Mouse (Mus musculus): ENCODE measurements around the gene Pkm. TPM values are rescaled to one million over a fixed set of nuclear protein-coding genes. Genes with fewer than 3 reads are reported as not detected.

Pkm gene
- polyA plus RNA-seq, 1 experiment, result 904 TPM

DNA sequence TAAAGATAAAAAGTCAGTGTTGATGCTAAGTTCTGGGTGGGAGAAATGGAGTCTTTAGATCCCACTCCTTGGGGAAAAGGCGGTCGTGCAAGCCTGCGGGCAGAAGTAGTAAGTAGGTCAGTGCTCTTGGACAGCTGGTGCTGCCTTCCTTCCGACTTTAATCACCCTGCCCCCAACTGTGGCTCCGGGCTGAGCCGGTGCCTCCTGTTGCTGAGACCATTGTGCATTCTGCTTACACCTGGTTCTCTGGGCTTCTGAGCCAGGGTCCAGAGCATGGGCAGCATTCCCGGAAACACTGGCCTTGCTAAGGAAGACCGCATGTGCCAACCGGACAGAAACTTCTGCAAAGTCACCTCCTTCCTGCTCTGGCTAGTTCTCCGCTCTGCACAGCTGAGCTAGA is 4.3 kb downstream of the Pkm start:
- TF ChIP-seq GATA1 (IDR thresholded peaks at IDR 0.05; ENCODE audit: low read length), result no peak

DNA sequence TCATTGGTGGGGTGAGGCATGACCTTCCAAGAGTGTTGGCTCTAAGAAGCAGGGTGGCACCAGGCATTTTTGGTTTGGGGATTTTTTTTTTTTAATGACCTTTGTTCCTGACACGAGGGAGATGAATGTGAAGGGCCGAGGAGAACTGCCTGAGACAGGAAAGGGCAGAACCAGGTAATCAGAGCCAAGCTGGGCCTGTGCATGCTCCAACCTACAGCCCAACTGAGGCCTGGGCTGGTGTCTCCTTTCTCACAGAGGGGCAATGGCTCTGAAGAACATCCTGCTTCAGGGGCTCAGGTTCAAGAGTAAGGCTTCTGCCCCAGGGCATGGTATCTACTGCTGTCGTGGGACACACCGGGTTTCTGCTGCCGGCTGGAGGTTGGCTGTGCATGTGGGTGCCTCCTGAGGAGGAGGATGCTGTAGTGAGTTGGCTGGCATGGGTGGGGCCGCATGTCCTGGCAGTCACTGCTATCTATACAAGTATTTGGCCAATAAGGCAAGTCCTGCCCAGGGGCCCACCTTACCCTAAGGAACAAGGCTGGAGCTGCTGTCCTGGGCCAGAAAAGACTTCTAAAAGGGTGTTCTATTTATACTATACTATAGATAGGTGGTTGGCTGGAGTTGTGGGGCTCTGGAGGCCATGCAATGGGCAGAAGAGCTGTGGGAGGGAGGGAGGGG is 5.3 kb downstream of the Pkm start:
- no peak for TF ChIP-seq GATA1 (IDR thresholded peaks at IDR 0.05; ENCODE audit: low read length)

DNA sequence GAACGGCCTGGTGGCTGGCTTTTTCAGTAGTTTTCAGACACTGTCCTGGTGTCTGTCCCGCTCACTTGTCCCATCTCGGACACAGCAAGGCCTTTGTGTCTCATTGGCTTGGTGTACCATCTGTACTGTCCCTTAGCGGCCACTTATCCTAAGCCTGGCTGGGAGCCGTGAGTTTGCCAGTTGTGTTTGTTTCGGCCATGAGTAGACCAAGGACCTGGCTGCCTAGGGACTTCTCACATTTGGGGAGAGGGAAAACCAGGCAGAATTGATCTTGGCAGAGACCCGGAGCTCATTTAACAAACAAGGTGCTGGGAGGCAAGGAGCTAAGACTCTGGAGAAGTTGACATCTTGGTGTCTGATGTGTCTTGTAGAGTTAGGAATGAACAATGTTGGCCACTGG is 7.1 kb downstream of the Pkm start:
- TF ChIP-seq GATA1 (IDR thresholded peaks at IDR 0.05; ENCODE audit: low read length), result no peak

DNA sequence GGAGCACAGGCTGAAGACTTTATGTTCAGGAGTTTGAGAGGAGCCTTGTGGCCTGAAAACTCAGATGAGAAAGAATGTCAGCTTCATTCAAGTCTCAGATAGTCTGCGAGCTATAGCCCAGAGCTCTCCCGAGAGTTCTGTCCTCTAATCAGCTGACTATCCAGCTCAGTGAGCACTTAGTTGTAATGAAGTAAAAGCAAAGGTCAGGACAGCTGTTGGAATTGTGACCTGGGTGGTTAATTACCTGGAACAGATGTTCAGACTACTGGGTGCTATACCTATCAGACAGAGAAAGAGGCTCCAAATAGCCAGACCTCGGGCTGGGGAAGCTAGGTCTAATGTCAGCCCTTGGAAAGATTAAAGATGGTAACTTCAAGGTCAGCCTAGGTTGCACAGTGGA is 7.8 kb downstream of the Pkm start:
- TF ChIP-seq GATA1 (IDR thresholded peaks at IDR 0.05; ENCODE audit: low read length), result no peak

DNA sequence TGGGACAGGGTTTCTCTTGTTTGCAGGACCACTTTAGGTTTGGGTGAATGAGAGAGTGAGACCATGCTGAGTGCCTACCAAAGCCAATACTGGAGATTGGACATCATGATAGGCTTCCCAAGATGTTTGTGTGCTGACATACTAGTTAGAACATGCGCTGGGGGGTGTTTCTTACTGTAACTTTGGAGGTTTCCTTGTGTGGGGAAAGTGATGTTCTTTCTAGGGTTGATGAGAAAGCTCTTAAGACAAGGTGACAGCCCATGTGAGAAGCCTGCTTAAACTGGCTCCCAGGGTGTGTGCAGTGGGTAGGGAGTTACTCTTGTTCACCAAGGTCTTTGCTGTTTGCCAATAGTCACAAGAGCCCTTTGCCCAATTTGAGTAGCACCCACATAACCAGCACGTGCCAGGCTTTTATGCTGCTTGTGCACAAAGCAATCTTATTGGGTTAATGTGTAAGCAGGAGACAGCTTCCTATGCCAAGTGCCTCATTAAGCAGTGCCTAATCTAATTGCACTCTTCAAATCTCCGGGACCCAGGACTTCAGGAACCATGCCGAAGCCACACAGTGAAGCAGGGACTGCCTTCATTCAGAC is 8.6 kb downstream of the Pkm start:
- TF ChIP-seq GATA1 (IDR thresholded peaks at IDR 0.05; ENCODE audit: low read length), result no peak

DNA sequence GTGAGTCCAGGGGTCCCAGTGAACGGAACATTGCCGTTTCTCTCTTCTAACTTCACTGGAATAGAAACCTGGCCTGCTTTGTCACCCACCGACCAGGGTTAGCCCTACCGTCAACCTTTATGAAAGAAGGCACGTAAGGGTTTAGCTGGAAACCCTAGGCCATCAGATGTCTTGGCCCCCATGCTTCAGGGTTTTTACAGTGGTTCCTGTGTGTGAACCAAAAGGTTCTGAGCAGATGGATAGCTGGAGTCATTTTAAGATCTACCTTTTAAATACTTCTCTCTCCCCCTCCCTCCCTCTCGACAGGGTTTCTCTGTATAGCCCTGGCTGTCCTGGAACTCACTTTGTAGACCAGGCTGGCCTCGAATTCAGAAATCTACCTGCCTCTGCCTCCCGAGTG is 9.8 kb downstream of the Pkm start:
- no peak for TF ChIP-seq GATA1 (IDR thresholded peaks at IDR 0.05; ENCODE audit: low read length)

DNA sequence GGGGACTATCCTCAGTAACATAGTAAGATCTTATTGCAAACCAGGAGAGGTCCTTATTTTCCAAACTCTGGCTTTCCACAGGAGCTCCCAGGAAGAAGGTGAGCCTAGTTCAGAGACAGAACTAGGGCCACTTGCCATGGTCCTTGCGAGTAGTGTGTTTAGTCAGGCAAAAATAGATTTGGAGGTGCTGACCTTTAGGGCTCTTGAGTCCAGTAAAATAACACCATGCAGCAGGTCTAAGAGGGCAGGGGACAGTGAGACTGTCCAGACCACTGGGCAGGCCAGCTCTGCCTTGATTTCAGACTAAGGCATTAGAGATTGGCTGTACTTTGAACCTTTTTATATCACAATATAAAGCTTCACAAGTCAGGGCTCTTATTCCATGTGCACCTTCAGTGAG is 10.6 kb downstream of the Pkm start:
- no peak for TF ChIP-seq GATA1 (IDR thresholded peaks at IDR 0.05; ENCODE audit: low read length)

DNA sequence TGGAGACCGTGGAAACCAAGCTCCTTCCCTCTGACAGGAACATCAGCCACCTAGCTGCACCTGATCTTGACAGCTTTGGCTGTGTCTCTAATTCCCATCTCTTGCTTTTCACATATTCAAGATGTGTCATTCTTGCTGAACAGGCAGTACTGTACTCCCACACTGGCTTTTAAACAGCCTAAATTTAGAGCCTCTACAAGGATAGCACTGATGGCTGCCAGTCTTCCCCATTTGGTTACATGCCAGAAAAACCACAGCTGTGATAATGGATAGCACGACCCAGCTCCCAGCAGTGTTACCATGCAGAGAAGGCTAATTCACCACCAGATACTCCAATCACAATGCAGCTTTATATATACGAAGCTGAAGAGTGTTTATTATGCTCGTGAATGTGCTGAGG is 11.1 kb downstream of the Pkm start:
- no peak for TF ChIP-seq GATA1 (IDR thresholded peaks at IDR 0.05; ENCODE audit: low read length)

DNA sequence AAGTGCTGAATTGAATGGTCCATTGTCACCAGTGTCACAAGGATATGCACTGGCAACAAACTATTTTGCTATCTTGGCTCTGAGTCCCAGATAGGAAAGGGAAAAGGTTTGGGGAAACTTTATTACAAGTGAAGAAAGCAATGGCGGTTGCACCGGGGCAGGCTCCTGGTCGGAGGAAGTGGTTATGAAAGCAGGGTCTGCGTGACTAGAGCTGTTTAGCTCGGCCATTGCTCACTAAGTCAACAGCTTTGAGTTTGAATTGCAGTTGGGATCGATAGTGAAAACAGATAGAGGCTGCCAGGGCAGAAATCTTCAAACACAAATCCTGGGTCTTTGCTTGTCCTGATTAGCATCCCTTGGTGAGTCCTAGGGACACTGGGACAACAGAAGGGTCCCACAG is 11.7 kb downstream of the Pkm start:
- TF ChIP-seq GATA1 (IDR thresholded peaks at IDR 0.05; ENCODE audit: low read length), result no peak

DNA sequence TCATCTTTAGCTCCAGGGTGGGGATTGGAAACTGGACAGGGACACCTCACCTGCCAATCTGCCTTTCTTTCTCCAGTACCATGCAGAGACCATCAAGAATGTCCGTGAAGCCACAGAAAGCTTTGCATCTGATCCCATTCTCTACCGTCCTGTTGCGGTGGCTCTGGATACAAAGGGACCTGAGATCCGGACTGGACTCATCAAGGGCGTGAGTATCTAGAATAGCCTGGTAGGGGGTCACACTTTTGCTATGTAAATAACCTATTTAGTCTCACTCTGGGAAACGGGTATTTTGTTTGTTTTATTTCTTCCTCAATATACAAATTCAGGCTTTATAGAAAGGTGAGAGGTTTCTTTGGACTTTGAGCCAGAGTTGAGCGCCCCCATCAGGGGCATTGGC is 12.3 kb downstream of the Pkm start:
- TF ChIP-seq GATA1 (IDR thresholded peaks at IDR 0.05; ENCODE audit: low read length), result no peak

DNA sequence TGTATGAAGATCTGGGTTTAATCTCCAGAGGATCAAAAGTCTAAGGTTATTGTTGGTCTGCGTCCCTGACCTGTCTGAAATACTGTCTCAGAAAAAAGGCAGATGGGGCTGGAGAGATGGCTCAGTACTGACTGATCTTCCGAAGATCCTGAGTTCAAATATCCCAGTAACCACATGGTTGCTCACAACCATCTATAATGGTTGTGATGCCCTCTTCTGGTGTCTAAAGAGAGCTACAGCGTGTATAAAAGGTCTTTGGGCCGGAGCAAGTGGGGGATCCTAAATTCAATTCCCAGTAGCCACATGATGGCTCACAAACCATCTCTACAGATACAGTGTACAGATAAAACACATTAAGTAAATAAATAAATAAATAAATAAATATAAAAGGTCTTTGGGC is 13.0 kb downstream of the Pkm start:
- TF ChIP-seq GATA1 (IDR thresholded peaks at IDR 0.05; ENCODE audit: low read length), result no peak

DNA sequence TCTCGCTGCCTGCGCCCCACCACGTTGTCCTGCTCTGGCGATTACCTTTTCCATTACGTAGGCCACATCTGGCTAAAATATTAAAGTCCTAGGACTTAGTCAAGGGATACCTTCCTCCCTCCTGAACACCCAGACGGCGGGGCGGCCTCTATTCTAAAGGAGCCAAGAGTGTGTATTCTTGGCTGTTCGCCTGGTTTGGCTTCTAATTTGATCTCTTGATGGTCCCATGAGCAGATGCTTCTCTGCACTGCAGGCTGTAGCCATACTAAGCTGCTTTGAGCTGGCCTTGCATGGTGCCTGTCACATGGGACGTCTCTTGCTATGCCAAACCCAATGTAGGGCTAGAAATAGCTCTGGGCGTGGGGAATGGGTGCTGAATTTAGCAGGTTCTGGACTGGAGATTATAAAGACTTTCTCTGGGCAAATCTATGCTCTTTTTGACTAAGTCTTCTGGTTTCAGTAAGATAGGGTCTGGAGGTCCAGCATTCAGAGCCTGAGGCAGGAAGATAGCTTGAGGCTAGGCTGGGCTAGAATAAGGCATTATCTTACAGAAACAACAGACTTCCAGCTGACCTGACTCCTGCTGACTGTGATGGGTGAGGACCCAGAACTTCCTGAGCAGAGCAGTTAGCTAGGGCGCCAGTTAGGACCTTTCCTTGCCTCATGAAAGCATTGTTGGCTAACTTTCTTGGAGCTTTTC is 16.2 kb downstream of the Pkm start:
- no peak for TF ChIP-seq GATA1 (IDR thresholded peaks at IDR 0.05; ENCODE audit: low read length)

DNA sequence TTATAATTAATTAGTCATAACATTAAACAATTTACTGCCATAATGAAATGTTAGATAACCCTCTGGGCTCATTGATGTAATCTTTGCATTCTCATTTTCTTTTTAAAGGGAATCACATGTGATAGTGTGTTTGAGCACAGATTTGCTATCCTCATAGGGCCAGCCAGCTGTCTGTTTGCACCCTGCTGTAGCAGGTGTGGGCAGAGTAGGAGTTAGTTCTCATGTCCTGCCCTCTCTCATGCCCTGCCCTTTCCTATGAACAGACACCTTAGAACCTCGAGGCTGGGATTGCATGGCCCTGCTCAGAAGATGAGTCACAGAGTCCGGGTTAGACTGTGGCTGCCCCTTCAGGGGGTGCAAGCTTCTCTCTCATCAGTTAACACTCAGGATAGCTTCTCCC is 17.3 kb downstream of the Pkm start:
- TF ChIP-seq GATA1 (IDR thresholded peaks at IDR 0.05; ENCODE audit: low read length), result no peak

DNA sequence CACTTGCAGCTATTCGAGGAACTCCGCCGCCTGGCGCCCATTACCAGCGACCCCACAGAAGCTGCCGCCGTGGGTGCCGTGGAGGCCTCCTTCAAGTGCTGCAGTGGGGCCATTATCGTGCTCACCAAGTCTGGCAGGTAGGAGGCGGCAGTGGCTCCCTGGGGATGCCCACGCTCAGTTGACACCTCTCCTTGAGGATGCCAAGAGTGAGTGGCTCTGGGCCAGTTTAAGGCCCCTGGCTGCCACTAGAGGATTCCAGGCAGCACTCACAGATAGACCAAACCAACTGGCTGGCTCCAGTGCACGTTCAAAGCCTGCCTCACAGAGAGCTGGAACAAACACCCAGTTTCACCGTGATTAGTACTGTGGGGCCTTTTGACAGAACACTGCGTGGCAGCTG is 19.4 kb downstream of the Pkm start:
- TF ChIP-seq GATA1 (IDR thresholded peaks at IDR 0.05; ENCODE audit: low read length), result no peak

DNA sequence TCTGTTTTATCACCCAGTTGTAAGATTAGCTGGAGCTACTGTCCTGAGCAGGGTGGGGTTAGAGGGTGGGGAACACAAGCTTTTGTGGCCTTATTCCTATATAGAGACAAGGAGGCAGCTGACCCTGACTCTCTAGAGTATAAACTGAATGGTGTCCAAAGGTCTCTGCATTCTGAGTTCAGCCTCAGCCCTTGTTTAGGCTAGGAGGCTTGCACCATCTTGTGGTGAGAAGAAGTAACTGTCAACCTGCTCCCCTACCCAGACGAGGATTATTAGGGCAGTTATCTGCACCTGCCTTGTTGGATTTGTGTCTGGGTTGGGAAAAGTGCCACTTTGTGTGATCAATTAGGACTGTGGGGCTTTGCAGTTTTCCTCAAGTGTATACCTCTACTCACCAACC is 22.1 kb downstream of the Pkm start:
- no peak for TF ChIP-seq GATA1 (IDR thresholded peaks at IDR 0.05; ENCODE audit: low read length)

DNA sequence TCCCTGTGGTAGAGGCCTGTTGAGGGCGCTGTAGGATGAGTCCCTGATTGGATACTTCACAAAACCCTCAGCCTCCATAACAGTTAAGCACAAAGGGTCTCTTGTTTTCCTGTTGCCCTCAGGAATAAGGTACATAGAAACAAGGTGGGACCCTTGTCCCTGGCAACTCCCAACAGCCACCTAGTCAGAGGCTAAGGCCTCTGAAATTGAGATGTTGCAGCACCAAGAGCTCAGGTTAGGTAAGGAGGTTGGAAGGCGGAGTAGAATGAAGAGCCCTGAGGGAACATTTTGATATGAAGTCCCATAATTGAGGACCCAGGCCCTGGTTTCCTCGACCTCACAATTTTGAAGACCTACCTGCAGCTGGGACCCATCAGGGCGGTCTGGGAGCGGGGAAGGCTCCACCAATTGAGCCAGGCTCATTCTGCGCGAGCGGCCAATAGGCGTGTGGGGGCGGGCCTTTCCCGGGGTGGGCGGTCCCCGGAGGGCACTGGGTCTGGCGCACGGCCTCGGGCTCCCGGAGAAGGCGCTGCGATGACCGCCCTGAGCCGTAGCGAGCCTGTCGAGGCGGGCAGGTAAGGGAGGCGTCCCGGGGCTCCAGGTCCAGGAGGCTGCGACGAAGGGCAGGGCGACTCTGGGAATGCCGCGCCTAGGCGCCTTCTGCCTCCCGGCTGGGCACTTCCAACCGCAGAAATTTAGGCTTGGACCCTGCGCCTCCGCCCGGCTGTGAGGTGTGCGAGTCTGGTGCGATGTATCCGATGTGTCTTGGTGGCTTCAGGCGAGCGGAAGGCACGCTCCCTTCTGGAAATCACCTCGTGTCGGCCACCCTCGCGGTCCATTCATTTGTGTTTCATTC is 23.7 kb downstream of the Pkm start, which contains the start of gene Gramd2:
TSS of gene Gramd2 (plus strand) at position 467 of the 856 bp plus-strand sequence.
- TF ChIP-seq GATA1 (IDR thresholded peaks at IDR 0.05; ENCODE audit: low read length), result no peak
